Mouse (Mus musculus): ENCODE measurements around the gene Chsy1. TPM values are rescaled to one million over a fixed set of nuclear protein-coding genes. Genes with fewer than 3 reads are reported as not detected.
A peak's percentile ranks its signal among the peaks of the same experiment; 100 is the strongest.

Gene Chsy1
- 34.4 and 36.6 TPM in 2 replicates for polyA plus RNA-seq (2014; fragmentation: Nextera tagmentation; extraction: Ambion mirVana)

- WGBS: under 1% methylated on average over 53 of the region's 123 CpGs
- peaks cover 19% of the 10 kb centered on the region for H3K4me1 ChIP-seq (ENCODE audit: control insufficient read depth, insufficient read depth, low read length)
- no peaks in the 10 kb centered on the region for H3K9me3 ChIP-seq (ENCODE audit: control insufficient read depth, low read length)
- H3K27ac ChIP-seq (replicated peaks; ENCODE audit: low read depth, low read length): peak within 1 kb of the TSS; percentile 94
- H3K36me3 ChIP-seq (ENCODE audit: control insufficient read depth, insufficient read depth, low read length): no peaks in the 10 kb centered on the region
- H3K4me2 ChIP-seq (ENCODE audit: low read depth, low read length): peak within 1 kb of the TSS; percentile 91
- peak within 1 kb of the TSS; percentile 92 for H3K9ac ChIP-seq (ENCODE audit: low read depth, low read length)
- H3K4me3 ChIP-seq (ENCODE audit: low read depth, low read length): peak within 1 kb of the TSS; percentile 73
- H3K27me3 ChIP-seq (replicated peaks; ENCODE audit: control insufficient read depth, insufficient read depth, low read length): no peaks in the 10 kb centered on the region
- peak; percentile 96 for DNase-seq (ENCODE audit: low spot score)
- ATAC-seq (ENCODE audit: low read depth): peak; percentile 86
These were observed at the start of gene Chsy1 for GRCm38 (mm10) chr7:66108961-66109854. TSS of gene Chsy1 (plus strand) at chr7:66109515.

- no peaks in the 10 kb centered on the region for H3K27me3 ChIP-seq (replicated peaks; ENCODE audit: control insufficient read depth, insufficient read depth, low read length)
- DNase-seq (ENCODE audit: low spot score): peak; percentile 94
- peaks cover 13% of the 10 kb centered on the region for H3K4me1 ChIP-seq (ENCODE audit: control insufficient read depth, insufficient read depth, low read length)
These were observed 49.0 kb upstream of the Chsy1 start for GRCm38 (mm10) chr7:66060066-66060956.

GRCm38 (mm10) chr7:66061057-66061456 is 48.3 kb upstream of the Chsy1 start:
- H3K4me1 ChIP-seq (ENCODE audit: control insufficient read depth, insufficient read depth, low read length): peaks cover 13% of the 10 kb centered on the region
- peak overlapping the region; percentile 86 for H3K4me3 ChIP-seq (ENCODE audit: low read depth, low read length)
- peak overlapping the region; percentile 90 for H3K4me2 ChIP-seq (ENCODE audit: low read depth, low read length)
- WGBS: under 1% methylated on average over 14 of the region's 14 CpGs
- no peak overlapping the region; the same call in 1 of the 2 replicates for H3K27ac ChIP-seq (replicated peaks; ENCODE audit: low read depth, low read length)
- H3K9ac ChIP-seq (ENCODE audit: low read depth, low read length): peak overlapping the region; percentile 89
- ATAC-seq (ENCODE audit: low read depth) (no peak), DNase-seq (ENCODE audit: low spot score) (no peak)
- H3K9me3 ChIP-seq (ENCODE audit: control insufficient read depth, low read length): no peaks in the 10 kb centered on the region
- H3K36me3 ChIP-seq (ENCODE audit: control insufficient read depth, insufficient read depth, low read length): peaks cover 28% of the 10 kb centered on the region
- H3K27me3 ChIP-seq (replicated peaks; ENCODE audit: control insufficient read depth, insufficient read depth, low read length): no peaks in the 10 kb centered on the region

More at GRCm38 (mm10) chr7:66060066-66060956, 49.0 kb upstream of the Chsy1 start:
- ATAC-seq (ENCODE audit: low read depth): peak; percentile 97
- H3K9me3 ChIP-seq (ENCODE audit: control insufficient read depth, low read length): no peaks in the 10 kb centered on the region
- peak overlapping the region; percentile 89 for H3K9ac ChIP-seq (ENCODE audit: low read depth, low read length)
- peak overlapping the region; percentile 86 for H3K4me3 ChIP-seq (ENCODE audit: low read depth, low read length)
- peaks cover 23% of the 10 kb centered on the region for H3K36me3 ChIP-seq (ENCODE audit: control insufficient read depth, insufficient read depth, low read length)
- peak overlapping the region; percentile 90 for H3K4me2 ChIP-seq (ENCODE audit: low read depth, low read length)
- peak overlapping the region; percentile 65 for H3K27ac ChIP-seq (replicated peaks; ENCODE audit: low read depth, low read length)
- under 1% methylated on average over 43 of the region's 64 CpGs for WGBS

- Histone ChIP-seq H3K4me2 (ENCODE audit: low read depth, low read length) (no peak overlapping the region), H3K9ac (ENCODE audit: low read depth, low read length) (no peak overlapping the region), H3K4me1 (ENCODE audit: control insufficient read depth, insufficient read depth, low read length) (peaks cover 11% of the 10 kb centered on the region), H3K27ac (replicated peaks; ENCODE audit: low read depth, low read length) (no peak overlapping the region), H3K9me3 (ENCODE audit: control insufficient read depth, low read length) (no peaks in the 10 kb centered on the region), H3K36me3 (ENCODE audit: control insufficient read depth, insufficient read depth, low read length) (peaks cover 53% of the 10 kb centered on the region), H3K27me3 (replicated peaks; ENCODE audit: control insufficient read depth, insufficient read depth, low read length) (no peaks in the 10 kb centered on the region), H3K4me3 (ENCODE audit: low read depth, low read length) (no peak overlapping the region)
- ATAC-seq (ENCODE audit: low read depth) (no peak), DNase-seq (ENCODE audit: low spot score) (no peak)
- WGBS: 76% methylated on average over 2 of the region's 2 CpGs
These were observed 32.9 kb upstream of the Chsy1 start for GRCm38 (mm10) chr7:66076411-66076810.

GRCm38 (mm10) chr7:66079364-66080230 is 29.7 kb upstream of the Chsy1 start, which contains the start of gene Selenos:
TSS of gene Selenos (plus strand) at chr7:66079649.
- under 1% methylated on average over 44 of the region's 65 CpGs for WGBS
- Histone ChIP-seq H3K36me3 (ENCODE audit: control insufficient read depth, insufficient read depth, low read length) (peaks cover 54% of the 10 kb centered on the region), H3K9me3 (ENCODE audit: control insufficient read depth, low read length) (no peaks in the 10 kb centered on the region), H3K4me2 (ENCODE audit: low read depth, low read length) (peak within 1 kb of the TSS; percentile 63), H3K4me1 (ENCODE audit: control insufficient read depth, insufficient read depth, low read length) (peaks cover 11% of the 10 kb centered on the region), H3K27me3 (replicated peaks; ENCODE audit: control insufficient read depth, insufficient read depth, low read length) (no peaks in the 10 kb centered on the region), H3K4me3 (ENCODE audit: low read depth, low read length) (peak within 1 kb of the TSS; percentile 89), H3K9ac (ENCODE audit: low read depth, low read length) (peak within 1 kb of the TSS; percentile 90), H3K27ac (replicated peaks; ENCODE audit: low read depth, low read length) (peak within 1 kb of the TSS; percentile 78)
- ATAC-seq (ENCODE audit: low read depth) (peak; percentile 99), DNase-seq (ENCODE audit: low spot score) (peak; percentile 99)

GRCm38 (mm10) chr7:66080231-66080613 is 29.1 kb upstream of the Chsy1 start:
- ATAC-seq (ENCODE audit: low read depth) (no peak), DNase-seq (ENCODE audit: low spot score) (no peak)
- H3K4me2 ChIP-seq (ENCODE audit: low read depth, low read length): peak overlapping the region; percentile 63
- H3K9ac ChIP-seq (ENCODE audit: low read depth, low read length): peak overlapping the region; percentile 90
- no peaks in the 10 kb centered on the region for H3K27me3 ChIP-seq (replicated peaks; ENCODE audit: control insufficient read depth, insufficient read depth, low read length)
- no peaks in the 10 kb centered on the region for H3K9me3 ChIP-seq (ENCODE audit: control insufficient read depth, low read length)
- H3K27ac ChIP-seq (replicated peaks; ENCODE audit: low read depth, low read length): peak overlapping the region; percentile 78; the same call in 1 of the 2 replicates
- H3K4me1 ChIP-seq (ENCODE audit: control insufficient read depth, insufficient read depth, low read length): peaks cover 11% of the 10 kb centered on the region
- H3K4me3 ChIP-seq (ENCODE audit: low read depth, low read length): peak overlapping the region; percentile 89
- peaks cover 53% of the 10 kb centered on the region for H3K36me3 ChIP-seq (ENCODE audit: control insufficient read depth, insufficient read depth, low read length)
- WGBS: 22% methylated on average over 5 of the region's 5 CpGs

- ATAC-seq (ENCODE audit: low read depth) (no peak), DNase-seq (ENCODE audit: low spot score) (no peak)
- WGBS: 87% methylated on average over 6 of the region's 6 CpGs
- H3K9me3 ChIP-seq (ENCODE audit: control insufficient read depth, low read length): no peaks in the 10 kb centered on the region
- H3K4me3 ChIP-seq (ENCODE audit: low read depth, low read length): no peak overlapping the region
- H3K27ac ChIP-seq (replicated peaks; ENCODE audit: low read depth, low read length): 0 out of 2 replicates have a peak overlapping the region, but pooled peaks have one; percentile 8
- no peak overlapping the region for H3K9ac ChIP-seq (ENCODE audit: low read depth, low read length)
- peaks cover 74% of the 10 kb centered on the region for H3K36me3 ChIP-seq (ENCODE audit: control insufficient read depth, insufficient read depth, low read length)
- H3K4me2 ChIP-seq (ENCODE audit: low read depth, low read length): no peak overlapping the region
- no peaks in the 10 kb centered on the region for H3K27me3 ChIP-seq (replicated peaks; ENCODE audit: control insufficient read depth, insufficient read depth, low read length)
- H3K4me1 ChIP-seq (ENCODE audit: control insufficient read depth, insufficient read depth, low read length): peaks cover 10% of the 10 kb centered on the region
These were observed 25.6 kb upstream of the Chsy1 start for GRCm38 (mm10) chr7:66083757-66084156.
